Mouse (Mus musculus) erythroblast, embryonic 14.5 days (primary cell): Measurements from ENCODE around the gene Sh3glb1.

Experiments
- GATA1 ChIP-seq: IDR thresholded peaks from 2 replicates; pipeline ENCODE4 v1.6.1; 2012; ENCODE audit warnings: low read length, inconsistent platforms, mixed read lengths
- TAL1 ChIP-seq: IDR thresholded peaks from 3 replicates; pipeline ENCODE4 v1.6.1; 2012; ENCODE audit warnings: low read length, inconsistent platforms, mixed read lengths

GRCm38 (mm10) chr3:144677751-144678150 is 42.4 kb downstream of the Sh3glb1 start:
- TF ChIP-seq GATA1 (no peak), TAL1 (no peak)
